Mouse (Mus musculus) ES-E14 (cell line): Measurements from ENCODE around the gene Atp6v1a.

Source experiments
- CHD2 ChIP-seq: IDR thresholded peaks from 2 replicates; pipeline ENCODE4 v1.6.1; 2014; ENCODE audit warnings: mild to moderate bottlenecking, low read depth, low read length, inconsistent platforms
- HCFC1 ChIP-seq: IDR thresholded peaks from 2 replicates; pipeline ENCODE4 v1.6.1; 2012; ENCODE audit warnings: low read length, inconsistent platforms, borderline replicate concordance; ENCODE audit not compliant: insufficient read depth
- MAFK ChIP-seq: IDR thresholded peaks from 2 replicates; pipeline ENCODE4 v1.6.1; 2014; ENCODE audit warnings: mild to moderate bottlenecking, low read depth, low read length, inconsistent platforms; ENCODE audit not compliant: insufficient read depth
- ZC3H11A ChIP-seq: IDR thresholded peaks from 2 replicates; pipeline ENCODE4 v1.6.1; 2012; ENCODE audit warnings: low read depth, mild to moderate bottlenecking, inconsistent platforms, low read length, borderline replicate concordance
- ZNF384 ChIP-seq: IDR thresholded peaks from 2 replicates; pipeline ENCODE4 v1.6.1; 2012; ENCODE audit warnings: low read depth, low read length, inconsistent platforms

- no peak for TF ChIP-seq ZC3H11A
- no peak for TF ChIP-seq HCFC1
- TF ChIP-seq MAFK: no peak
- TF ChIP-seq ZNF384: no peak
- TF ChIP-seq CHD2: no peak
These were observed 86.2 kb downstream of the Atp6v1a start for GRCm38 (mm10) chr16:44053265-44053664.
